Mouse (Mus musculus) naive thymus-derived CD4-positive, alpha-beta T cell, adult 2 months (primary cell): ENCODE results near the gene Tmeff1.

ENCODE experiments used
- DNase-seq: peaks from one replicate; pipeline ENCODE4 v3.0.0-alpha.2; 2011; ENCODE audit warnings: low read depth

Gene Tmeff1

DNA sequence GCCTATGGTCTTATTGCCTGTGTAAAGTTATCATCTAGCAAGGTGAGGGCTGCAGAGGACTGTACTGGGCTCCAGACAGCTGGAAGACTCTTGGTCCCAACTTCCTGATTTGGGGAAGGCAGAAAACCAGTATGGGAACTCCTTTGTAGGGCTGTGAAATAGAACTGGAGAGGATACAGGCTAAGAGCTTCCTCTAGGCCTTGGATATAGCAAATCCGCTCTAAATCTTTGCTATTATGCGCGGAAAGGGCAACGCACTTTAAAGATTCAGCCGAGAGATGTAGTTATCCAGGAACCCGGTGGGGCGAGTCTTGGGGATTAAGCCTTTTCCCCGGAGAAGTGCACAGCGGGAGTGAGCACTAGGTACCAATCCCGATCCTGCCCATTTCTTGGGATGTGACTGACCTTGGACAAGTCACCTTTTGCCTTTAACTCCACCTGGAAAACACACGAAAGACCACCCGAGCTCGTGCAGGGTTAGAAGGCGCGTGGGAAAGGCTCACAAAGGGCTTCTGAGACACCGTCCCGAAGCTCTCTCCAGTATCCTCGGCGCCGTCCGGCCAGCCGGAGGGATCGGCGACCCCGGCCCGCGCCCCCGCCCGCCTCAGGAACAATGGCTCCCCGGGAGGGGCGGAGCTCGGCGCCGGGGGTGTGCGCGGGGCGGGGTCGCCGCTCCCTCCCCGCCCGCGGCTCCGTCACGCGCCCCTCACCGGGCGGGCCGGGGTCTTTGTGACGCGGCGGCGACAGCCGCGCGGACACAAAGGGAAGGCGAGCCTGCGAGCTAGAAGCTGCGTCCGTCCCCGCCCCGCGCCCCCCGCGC is at the start of gene Tmeff1:
Gene Tmeff1, plus strand, starts transcription at position 754 of the 820 bp plus-strand sequence.
- DNase-seq, result no peak

DNA sequence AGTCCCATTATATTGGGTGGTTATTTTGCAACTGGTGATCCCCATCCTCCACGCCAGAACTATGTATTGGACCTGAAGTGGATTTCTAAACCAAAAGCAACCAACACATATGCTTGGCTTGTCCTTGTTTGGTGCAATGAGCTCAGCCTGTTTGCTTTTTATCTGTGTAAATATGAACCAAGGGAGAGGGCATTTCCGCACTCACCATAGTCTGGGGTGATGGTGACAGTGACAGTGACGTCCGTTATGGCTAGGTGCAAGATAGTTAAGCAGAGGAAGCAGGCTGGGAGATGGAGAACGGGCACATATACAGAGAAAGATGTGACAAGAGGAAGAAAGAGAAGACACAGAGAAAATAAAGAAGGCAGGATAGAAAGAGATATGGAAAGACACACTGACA is 48.7 kb upstream of the Tmeff1 start:
- no peak for DNase-seq

DNA sequence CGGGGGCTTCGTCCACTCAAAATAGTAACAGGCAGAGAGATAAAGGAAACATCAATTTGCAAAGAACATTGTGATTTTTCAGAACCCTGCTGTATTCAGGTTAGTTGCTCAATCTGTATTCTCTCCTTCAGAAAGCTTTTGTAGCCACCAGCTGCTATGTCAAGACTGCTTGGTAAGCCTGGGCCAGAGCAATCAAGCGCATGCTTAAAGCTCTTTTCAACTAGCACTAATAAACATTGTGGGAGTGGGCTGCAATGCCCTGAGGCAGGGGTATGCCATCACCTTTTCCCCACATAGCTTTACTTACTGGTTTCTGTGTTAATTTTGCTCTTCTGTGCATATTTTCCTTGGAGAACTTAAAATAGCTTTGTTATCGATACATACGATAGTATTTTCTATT is 48.0 kb upstream of the Tmeff1 start:
- no peak for DNase-seq

DNA sequence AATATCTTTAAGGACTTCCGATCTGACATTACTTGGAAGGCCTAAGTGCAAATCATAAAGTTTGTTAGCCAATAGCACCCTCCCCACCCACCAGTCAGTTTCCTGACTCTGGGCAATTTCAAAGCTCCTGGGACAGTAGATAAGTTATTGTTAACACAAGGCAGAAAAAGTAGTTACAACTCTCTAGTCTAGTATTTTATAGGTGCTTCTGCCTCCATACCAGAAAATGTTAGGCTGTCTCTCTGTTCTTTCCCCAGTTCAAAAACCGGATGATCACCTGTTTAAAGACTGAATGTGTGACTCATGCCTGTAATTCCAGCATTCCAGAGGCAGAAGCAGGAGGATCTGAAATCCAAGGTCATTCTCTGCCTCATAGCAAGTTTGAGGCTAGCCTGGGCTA is 46.4 kb upstream of the Tmeff1 start:
- DNase-seq, result no peak

DNA sequence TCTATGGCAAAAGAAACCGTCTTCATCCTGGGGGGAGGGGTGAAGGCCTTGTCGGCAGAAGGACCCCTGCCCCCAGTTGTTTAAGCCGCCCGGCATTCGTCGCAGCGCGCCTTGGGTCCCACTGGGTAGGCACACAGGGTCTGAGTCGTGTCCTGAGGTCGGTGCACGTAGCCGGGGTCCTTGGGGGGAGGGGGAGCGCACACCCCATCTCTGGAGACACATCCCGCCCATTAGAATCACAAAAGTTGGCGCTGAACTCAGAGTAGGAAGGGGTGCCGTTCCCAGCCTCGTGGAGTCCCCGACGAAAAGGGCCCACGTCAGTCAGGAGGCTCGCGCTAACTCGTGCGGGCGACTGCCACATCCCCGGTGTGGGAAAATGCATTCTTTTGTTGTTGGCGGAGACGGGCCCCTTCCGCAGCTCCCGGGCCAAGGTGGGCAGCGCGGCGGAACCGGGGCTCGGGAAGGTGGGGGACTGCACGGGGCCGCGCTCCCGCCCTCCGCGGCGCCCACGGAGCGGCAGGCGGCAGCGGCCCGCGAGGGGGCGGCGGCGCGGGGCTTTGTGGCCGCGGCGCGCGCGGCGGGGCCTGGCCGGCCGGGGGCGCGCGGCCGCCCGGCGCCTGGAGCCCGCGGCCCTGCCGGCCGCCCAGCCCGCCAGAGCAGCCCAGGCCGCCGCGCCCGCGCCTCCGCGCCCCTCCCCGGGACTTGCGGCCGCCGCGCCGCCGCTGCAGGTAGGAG is 45.0 kb upstream of the Tmeff1 start, which contains the start of gene Msantd3:
Gene Msantd3, plus strand, starts transcription at position 95 of the 735 bp plus-strand sequence.
- DNase-seq, result no peak

DNA sequence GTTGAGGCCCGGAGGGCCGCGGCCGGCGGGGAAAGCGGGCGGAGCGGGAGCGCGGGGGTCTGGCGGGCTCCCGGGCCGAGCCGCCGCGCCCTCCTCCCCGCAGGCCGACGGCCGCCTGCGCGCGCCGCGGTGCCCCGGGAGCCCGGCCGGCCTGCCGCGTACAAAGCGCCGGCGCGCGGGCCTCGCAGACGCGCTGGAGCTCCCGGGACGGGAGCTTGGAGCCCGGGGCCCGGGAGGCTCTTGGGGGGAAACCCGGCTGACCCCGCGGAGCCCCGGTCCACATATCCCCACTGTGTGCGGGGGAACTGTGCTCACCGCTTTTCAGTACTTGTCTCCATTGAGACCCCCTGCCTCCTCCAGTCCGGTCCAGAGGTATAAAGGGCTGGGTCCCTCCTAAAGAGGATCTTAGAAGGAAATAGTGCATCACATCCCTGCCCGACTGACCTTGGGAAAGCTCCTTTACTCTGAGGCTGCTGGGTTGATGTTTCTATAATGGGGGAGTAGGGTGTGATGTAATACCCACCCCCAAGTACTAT is 44.3 kb upstream of the Tmeff1 start:
- no peak for DNase-seq

DNA sequence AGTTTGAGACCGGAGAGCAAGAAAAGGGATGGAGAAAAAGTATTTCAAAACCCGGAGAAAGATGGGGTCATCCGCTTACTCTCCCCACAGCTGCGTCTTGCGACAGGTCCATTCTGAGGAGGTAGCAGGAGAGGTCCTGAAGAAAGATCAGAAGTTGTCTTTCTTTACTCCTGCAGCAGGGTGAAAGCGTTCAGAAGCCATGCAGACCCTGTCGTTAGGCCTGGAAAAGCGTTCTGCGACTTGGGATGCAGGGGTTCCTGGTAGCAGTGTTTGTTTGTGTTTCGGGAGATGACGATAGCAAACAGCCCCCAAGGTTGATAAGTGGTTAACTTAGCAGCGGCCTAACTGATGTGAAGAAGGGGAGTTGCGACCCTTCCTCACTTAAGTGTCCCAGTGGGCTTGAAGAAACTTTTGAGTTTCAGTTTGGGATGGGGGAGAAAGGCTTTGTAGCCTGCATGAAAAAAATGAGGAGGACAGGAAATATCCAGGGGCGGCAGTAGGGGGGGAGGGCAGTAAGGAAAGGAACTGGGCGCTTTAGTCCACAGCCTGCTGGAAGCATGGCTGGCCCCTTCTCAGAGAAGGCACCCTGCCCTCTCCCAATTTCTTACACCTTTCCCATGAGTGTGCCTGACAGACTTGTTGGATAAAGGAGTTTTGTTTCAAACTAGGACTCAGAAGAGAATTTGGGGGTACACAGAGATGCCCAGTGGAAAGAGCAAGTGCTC is 43.3 kb upstream of the Tmeff1 start:
- DNase-seq, result no peak

DNA sequence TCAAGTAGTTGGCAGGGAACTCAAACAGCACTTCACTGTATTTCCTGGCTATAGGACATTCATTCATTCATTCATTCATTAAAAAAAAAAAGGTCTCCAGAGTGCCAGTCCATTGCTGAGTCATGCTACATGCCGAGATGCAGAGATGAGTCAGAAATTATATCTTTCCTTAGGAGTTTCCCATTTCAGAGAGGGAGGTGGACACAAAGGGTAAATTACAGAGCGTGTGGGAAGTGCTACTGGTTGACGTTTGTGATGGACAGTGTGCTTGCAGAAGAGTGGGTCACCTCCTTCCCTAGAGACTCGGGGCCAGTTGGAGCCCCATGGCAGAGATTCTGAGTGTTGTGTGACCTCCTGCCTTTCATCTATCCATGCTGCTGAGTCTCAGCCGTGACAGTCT is 42.6 kb upstream of the Tmeff1 start:
- no peak for DNase-seq

DNA sequence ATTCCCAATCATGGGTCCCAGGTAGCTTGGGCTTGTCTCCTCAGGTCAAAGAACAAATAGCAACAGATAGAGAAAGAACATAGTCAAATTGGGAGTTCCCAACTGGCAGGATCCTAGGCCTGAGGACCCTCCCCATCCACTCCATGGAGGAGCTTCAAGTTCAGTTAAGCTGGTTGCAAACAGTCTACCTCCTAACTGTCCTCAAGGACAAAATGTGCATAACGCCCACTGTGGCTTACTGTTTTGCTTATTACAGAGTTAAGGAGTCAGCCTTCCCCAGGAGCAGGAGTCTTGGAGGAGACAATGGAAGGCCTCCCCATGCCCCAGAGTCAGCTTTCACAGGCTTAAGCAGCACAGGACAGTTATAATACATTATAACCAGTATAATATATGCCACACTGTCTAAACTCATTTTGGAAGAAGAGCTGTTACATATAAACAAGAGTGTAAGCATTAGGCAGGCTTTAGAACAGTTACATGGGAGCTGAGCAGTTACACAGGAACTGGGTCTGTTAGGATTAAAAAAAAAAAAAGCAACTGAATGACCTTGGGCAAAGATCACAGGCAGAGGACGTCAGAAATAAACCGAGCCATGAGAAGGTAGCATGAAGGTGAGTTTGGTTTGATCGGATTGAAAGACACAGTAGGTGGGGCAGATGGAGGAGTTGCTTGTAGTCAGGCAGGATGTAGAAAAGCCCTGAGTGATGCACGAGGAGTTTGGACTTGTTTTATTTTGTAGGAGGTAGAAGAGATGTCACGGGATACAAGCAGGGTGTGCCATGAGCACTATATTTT is 41.7 kb upstream of the Tmeff1 start:
- no peak for DNase-seq

DNA sequence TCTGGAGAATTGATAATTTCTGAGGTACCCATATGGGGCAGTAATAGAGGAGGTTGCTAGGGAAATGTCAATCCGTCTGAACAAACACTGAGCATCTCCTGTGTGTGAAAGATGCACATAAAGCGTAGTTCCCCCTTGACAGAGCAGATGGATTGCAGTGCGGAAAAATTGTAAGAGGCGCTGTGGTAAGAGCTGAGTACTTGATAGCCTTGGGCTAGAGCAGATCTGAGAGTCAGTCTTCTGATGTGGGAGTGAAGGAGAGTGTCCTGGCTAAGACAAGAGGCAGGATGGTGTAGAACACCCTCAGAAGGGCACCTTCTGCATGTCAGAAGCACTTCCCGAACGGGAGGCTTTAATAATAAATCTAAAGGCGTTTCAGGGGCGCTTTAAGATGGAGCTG is 40.8 kb upstream of the Tmeff1 start:
- no peak for DNase-seq

DNA sequence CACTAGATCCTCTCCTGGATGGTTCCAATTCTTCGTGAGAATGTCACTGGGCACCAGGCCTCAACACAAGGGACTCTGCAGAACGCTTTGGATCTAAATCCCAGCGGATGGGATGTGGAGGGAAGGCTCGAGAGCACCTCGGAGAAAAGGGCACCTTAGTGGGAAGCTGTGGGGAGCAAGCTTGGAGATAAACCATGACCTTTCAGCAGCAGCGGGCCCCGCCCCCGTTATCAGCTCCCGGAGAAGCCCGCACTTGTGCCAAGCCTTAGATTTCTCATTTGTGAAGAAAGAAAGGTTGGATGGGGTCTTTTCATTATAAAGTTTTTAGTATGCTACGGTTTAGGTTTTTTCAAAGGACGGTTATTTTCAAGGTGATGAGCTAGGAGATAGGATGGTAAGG is 39.0 kb upstream of the Tmeff1 start:
- no peak for DNase-seq

DNA sequence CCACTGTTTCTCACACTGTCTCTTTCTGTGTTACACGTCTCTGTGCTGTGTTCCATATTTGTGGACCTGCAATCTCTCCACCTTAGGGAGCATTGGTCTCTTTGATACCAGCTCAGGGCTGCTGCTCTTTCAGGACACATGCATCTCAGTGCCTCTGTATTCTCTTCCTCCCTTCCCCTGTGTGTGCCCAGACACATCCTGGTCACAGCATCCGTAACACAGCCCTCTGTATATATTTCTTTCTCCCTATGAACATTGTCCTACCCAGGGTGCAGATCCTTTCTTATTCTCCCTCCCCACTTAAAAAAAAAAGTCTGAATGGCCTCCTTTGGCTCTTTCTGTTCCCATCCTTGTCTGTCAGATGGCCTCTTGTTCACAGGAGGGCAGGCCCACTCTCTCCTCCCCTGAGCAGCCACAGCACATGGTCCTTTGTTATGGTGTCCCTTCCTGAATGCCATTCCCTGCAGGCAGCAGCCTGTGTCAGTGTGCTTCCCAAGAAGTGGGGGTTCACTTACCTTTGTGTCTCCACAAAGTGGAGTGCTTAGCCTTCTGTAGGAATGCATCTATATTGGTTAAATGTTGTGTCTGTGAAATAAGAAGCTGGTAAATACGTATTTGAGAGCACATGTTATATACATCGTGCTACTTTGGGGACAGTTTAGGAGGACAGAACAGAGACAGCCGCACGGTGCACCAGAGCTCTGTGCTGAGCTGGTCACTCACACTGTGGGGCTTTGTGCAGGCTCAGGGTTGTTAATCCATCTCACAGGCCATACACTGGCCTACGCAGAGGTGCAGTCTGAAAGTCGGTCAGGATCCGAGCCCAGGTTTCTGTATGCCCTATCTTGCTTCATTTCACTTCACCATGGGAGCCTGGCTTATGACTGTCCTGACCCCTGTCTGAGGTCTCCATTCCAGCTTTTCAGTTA is 38.1 kb upstream of the Tmeff1 start:
- no peak for DNase-seq

DNA sequence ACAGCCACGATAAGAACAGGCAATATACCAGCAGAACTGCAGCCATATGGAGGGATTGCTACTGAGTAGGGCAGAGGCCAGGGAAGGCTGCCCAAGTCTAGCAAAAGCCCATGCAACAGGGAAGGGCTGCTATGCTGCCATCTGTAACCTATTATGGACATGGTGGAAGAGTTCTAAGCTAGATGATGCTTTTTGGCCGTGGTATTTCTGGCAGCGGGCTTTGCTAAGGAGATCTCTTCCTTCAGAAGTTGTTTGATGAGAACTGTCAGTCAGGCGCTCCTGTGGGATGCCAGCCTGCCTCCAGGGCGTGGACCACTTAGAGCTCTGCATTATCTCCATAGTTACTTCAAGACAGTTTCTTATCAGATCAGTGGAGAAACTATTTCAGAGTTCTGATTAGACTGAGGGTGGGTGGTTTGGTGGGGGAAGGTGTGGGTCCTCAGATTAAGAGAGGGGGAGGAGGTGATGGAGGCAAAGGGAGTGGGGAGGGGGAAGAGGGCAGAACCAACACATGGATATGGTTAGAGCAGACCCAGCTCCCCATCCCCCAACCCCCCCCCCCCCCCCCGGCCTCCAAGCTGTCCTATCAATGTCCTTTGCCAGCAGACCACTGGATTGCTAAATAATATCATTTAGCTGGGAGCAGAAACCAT is 36.5 kb upstream of the Tmeff1 start:
- DNase-seq, result no peak

DNA sequence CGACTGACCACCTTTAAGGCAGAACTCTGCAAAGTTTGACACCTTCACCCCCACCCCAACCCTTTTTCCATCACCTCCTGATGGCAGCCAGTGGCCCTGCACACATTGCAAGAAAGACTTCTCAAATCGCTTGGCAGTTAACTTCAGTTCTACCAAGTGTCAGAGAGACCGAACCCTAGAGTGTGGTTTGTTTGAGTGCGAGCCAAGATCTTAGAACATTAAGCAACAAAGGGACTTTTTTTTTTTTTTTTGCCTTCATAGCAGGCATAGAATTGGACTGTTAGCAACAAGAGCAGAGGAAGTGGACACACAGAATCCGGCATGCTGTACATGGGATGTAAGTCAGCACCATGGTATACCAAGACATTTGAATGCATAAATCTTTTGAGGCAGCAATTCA is 35.3 kb upstream of the Tmeff1 start:
- no peak for DNase-seq

DNA sequence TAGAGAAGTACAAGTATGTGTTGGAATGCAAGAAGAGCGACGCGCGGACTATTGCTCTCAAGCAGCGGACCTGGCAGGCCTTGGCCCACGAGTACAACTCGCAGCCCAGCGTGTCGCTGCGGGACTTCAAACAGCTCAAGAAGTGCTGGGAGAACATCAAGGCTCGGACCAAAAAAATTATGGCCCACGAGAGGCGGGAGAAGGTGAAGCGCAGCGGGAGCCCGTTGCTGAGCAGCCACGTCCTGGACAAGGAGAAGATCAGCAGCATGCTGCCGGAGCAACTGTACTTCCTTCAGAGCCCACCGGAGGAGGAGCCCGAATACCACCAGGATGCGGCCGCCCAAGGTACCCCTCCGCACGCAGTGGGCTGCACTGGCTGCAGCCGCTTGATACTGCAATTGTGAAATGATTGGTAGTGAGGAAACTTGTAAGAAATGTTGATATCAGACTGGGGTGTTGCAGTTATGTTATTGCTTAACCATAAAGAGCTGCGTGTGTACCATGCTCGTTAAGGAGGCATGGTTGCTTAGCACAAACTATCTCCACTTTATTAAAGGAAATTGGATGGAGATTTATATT is 32.4 kb upstream of the Tmeff1 start:
- no peak for DNase-seq

DNA sequence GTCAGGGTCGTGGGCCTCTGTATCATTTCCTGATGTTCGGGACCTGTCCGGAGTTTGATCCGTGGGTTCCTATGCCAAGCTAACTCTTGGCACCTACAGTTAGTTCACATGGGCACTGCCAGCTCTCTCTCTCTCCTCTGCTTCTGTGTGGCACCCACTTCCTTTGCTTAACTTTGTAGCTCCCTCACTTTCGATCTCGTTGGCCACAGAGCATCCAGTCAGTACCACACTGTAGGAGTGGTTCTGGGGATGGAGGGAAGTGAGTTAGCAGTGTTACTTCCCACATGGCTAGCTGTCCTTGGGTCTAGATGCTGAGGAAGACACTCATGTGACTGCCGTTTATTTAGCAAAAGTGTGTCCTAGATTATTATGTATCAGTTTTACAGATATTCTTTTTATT is 30.8 kb upstream of the Tmeff1 start:
- peak; percentile 3 for DNase-seq

DNA sequence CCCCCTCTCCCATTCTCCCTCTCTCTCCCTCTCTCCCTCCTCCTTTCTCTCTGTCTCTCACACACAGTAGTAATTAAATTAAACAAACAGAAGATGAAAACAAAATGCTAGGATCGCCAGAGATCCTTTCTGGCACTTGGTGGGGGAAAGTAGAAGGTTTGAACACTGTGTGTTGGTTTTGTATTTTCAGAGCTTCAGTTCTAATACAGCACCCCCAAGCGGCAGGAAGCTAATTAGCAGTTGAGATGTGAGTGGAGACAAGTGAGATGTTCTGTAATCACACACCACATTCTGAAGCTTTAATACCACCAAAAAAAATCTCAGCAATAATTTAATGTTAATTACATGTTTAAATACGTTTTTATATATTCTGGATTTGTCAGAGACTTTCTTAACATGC is 29.2 kb upstream of the Tmeff1 start:
- peak; percentile 18 for DNase-seq

DNA sequence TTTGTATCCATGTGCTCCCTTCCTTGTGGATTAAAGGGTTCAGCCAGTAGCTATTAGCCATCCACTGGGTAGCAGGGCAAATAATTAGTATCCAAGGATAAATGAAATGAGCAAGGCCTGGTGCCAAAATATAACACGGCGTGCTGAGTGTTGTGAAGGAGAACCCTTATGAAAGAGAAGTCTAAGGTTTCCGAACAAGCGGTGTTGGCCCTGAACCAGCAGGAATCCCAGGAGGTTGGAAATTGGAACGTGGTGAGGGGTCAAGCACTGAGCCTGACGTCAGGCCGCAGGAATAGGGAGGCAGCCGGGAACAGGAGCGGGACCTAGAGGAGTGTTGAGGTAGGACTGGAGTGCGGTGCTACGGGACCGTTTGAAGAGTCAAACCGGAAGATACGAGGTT is 25.3 kb upstream of the Tmeff1 start:
- no peak for DNase-seq

DNA sequence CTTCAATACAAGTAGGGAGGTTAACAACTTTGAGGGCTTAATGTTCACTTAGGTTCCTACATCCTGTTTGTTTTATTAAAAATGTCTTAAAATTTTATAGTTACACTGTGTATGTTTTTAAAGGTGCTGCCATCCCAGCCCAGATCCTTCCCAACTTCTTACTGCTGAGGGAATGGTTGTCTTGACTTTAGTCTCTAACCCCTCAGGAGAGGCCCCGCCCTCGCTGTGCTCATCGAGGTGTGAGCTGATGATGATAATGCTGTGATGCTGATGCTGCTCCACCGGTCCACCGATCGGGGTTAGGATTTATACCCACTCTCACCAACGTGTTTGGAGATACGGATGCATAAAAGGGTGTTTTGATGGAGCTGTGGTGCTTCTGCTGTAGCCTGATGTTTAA is 23.1 kb upstream of the Tmeff1 start:
- no peak for DNase-seq

DNA sequence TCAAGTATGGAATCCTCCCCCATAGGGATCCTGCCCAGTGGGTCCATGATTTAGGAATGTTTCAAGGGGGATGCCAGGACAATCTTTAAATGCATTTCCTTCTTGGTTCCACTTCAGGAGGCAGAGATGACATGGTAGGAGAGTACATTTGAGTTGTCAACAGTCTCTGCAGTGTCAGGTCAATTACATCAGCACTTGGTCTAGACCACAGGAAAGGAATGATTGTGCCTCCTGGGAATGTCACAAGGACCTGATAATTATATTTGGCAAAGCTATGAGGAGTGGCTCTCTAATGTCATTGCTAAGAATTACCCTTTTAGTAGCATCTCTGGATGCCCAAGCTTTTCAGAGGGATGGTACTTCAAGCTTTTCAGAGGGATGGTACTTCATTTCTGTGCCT is 20.0 kb upstream of the Tmeff1 start:
- no peak for DNase-seq
